Mouse (Mus musculus) megakaryocyte, adult 5-6 weeks (primary cell): Measurements from ENCODE around the gene Rsph9. TPM values are rescaled to one million over a fixed set of nuclear protein-coding genes. Genes with fewer than 3 reads are reported as not detected.

Experiments
- total RNA-seq, 2 experiments: library from RNA; stranded (forward) in 1 of 2; stranded (reverse) in 1 of 2; fragments of 153-499, 151-499 nt in 1 of 2; fragments of 221-1000, 200-1000 nt in 1 of 2; gene quantifications; 2 replicates each; pipeline versions ENCODE4 v1.2.3 to v1.2.4; 2015 to 2017

Rsph9 gene
- total RNA-seq, 2 experiments from 2014 or later, result not detected

Other genes starting within 250 kb of the Rsph9 start
- 5.6 and 9.1 TPM in 2 replicates for gene Vegfa, start 111.8 kb downstream of the Rsph9 start, total RNA-seq (2015)
- 4.8 and 11.4 TPM in 2 replicates for gene Vegfa, start 111.8 kb downstream of the Rsph9 start, total RNA-seq (2017)
- 35.5 and 46.1 TPM in 2 replicates for gene Mrps18a, start 33.2 kb downstream of the Rsph9 start, total RNA-seq (2015)
- 28.7 and 39.4 TPM in 2 replicates for gene Mrps18a, start 33.2 kb downstream of the Rsph9 start, total RNA-seq (2017)
- 20.5 and 20.6 TPM in 2 replicates for gene Mad2l1bp, start 9.3 kb upstream of the Rsph9 start, total RNA-seq (2015)
- 9.5 and 9.9 TPM in 2 replicates for gene Mad2l1bp, start 9.3 kb upstream of the Rsph9 start, total RNA-seq (2017)
- 29.3 and 30.2 TPM in 2 replicates for gene Gtpbp2, start 16.8 kb upstream of the Rsph9 start, total RNA-seq (2015)
- 47.9 and 49.6 TPM in 2 replicates for gene Gtpbp2, start 16.8 kb upstream of the Rsph9 start, total RNA-seq (2017)
- gene Polh, start 58.4 kb upstream of the Rsph9 start, total RNA-seq (2015), result 14.2 and 18.2 TPM in 2 replicates
- gene Polh, start 58.4 kb upstream of the Rsph9 start, total RNA-seq (2017), result 28.5 and 31.8 TPM in 2 replicates
- gene Xpo5, start 58.6 kb upstream of the Rsph9 start, total RNA-seq (2015), result 16.8 and 21.0 TPM in 2 replicates
- gene Xpo5, start 58.6 kb upstream of the Rsph9 start, total RNA-seq (2017), result 25.1 and 26.6 TPM in 2 replicates
- 22.5 and 27.8 TPM in 2 replicates for gene Polr1c, start 103.8 kb upstream of the Rsph9 start, total RNA-seq (2015)
- gene Polr1c, start 103.8 kb upstream of the Rsph9 start, total RNA-seq (2017), result 21.4 and 22.4 TPM in 2 replicates
- gene Yipf3, start 103.9 kb upstream of the Rsph9 start, total RNA-seq (2015), result 53.9 and 55.1 TPM in 2 replicates
- gene Yipf3, start 103.9 kb upstream of the Rsph9 start, total RNA-seq (2017), result 30.1 and 35.8 TPM in 2 replicates
- 0.34 and 1.2 TPM in 2 replicates for gene Lrrc73, start 109.3 kb upstream of the Rsph9 start, total RNA-seq (2015)
- 0.33 TPM in 1 of 2 replicates, not detected in the other for gene Lrrc73, start 109.3 kb upstream of the Rsph9 start, total RNA-seq (2017)
- 5.4 and 9.9 TPM in 2 replicates for gene Tjap1, start 138.8 kb upstream of the Rsph9 start, total RNA-seq (2015)
- 9.8 and 15.7 TPM in 2 replicates for gene Tjap1, start 138.8 kb upstream of the Rsph9 start, total RNA-seq (2017)
- gene Dlk2, start 153.2 kb upstream of the Rsph9 start, total RNA-seq (2015), result not detected in 2 replicates
- gene Dlk2, start 153.2 kb upstream of the Rsph9 start, total RNA-seq (2017), result not detected in 2 replicates
- gene Abcc10, start 184.1 kb upstream of the Rsph9 start, total RNA-seq (2015), result 0.87 and 1.8 TPM in 2 replicates
- gene Abcc10, start 184.1 kb upstream of the Rsph9 start, total RNA-seq (2017), result 2.2 and 5.4 TPM in 2 replicates
- 3.9 and 10.4 TPM in 2 replicates for gene Zfp318, start 239.5 kb upstream of the Rsph9 start, total RNA-seq (2015)
- 5.2 and 8.3 TPM in 2 replicates for gene Zfp318, start 239.5 kb upstream of the Rsph9 start, total RNA-seq (2017)